Mouse (Mus musculus) forebrain, embryonic 14.5 days (tissue): Measurements from ENCODE around the gene Gpr119. TPM values are rescaled to one million over a fixed set of nuclear protein-coding genes. Genes with fewer than 3 reads are reported as not detected.

Experiments used
- ATAC-seq: fragments of 200-750 bp; cut with Nextera tagmentation; 2 replicates; pipeline ENCODE4 v1.8.0; 2017; ENCODE audit warnings: mild to moderate bottlenecking, moderate library complexity
- DNase-seq: peaks from one replicate; pipeline ENCODE4 v3.0.0-alpha.2; 2015; ENCODE audit warnings: low spot score
- H3K27ac ChIP-seq: fragments of 300-500 bp; sonication (generic); 2 replicates; pipeline ENCODE4 v1.5.1; 2014; ENCODE audit warnings: low read depth, mild to moderate bottlenecking, control low read depth, low read length, moderate library complexity
- H3K27me3 ChIP-seq: fragments of 300-500 bp; sonication (generic); replicated peaks from 2 replicates; pipeline ENCODE4 v1.6.1; 2014; ENCODE audit warnings: low read length, control low read depth, mixed read lengths; ENCODE audit not compliant: control insufficient read depth, insufficient read depth
- H3K36me3 ChIP-seq: fragments of 300-500 bp; sonication (generic); 2 replicates; pipeline ENCODE4 v1.6.1; 2014; ENCODE audit warnings: low read length, control low read depth; ENCODE audit not compliant: control insufficient read depth, insufficient read depth
- H3K4me1 ChIP-seq: fragments of 300-500 bp; sonication (generic); 2 replicates; pipeline ENCODE4 v1.6.1; 2014; ENCODE audit warnings: antibody characterized with exemption, low read length, control low read depth; ENCODE audit not compliant: control insufficient read depth, insufficient read depth
- H3K4me2 ChIP-seq: fragments of 300-500 bp; sonication (generic); 2 replicates; pipeline ENCODE4 v1.6.1; 2014; ENCODE audit warnings: mild to moderate bottlenecking, control low read depth, low read length
- H3K4me3 ChIP-seq: fragments of 300-500 bp; sonication (generic); 2 replicates; pipeline ENCODE4 v1.5.1; 2014; ENCODE audit warnings: low read depth, low read length, control low read depth
- H3K9ac ChIP-seq: fragments of 300-500 bp; sonication (generic); 2 replicates; pipeline ENCODE4 v1.6.1; 2014; ENCODE audit warnings: mild to moderate bottlenecking, low read length, control low read depth, moderate library complexity
- H3K9me3 ChIP-seq: fragments of 300-500 bp; sonication (generic); replicated peaks from 2 replicates; pipeline ENCODE4 v1.6.1; 2016; ENCODE audit warnings: low read length, control low read depth, mixed read lengths; ENCODE audit not compliant: control insufficient read depth
- WGBS: fragments of 180-500 bp; shearing (Covaris S2); extraction: QIAGEN DNeasy Blood & Tissue Kit; methylation state at CpG from one replicate; pipeline ENCODE4 v1.1.7; 2014; 5-methylcytosine and 5-hydroxymethylcytosine counted together
- microRNA-seq: library from miRNA; unstranded; fragments of <30 nt; microRNA quantifications from one replicate; pipeline ENCODE4, GENCODE M21; 2016
- polyA plus RNA-seq: library from polyadenylated mRNA; unstranded; fragments of >200 nt; fragmentation: Nextera tagmentation; extraction: Ambion mirVana; gene quantifications from 2 replicates; pipeline ENCODE4 v1.2.1, GENCODE M21; 2014

The Gpr119 gene
- polyA plus RNA-seq, 1 experiment from 2014 or later, result not detected

DNA sequence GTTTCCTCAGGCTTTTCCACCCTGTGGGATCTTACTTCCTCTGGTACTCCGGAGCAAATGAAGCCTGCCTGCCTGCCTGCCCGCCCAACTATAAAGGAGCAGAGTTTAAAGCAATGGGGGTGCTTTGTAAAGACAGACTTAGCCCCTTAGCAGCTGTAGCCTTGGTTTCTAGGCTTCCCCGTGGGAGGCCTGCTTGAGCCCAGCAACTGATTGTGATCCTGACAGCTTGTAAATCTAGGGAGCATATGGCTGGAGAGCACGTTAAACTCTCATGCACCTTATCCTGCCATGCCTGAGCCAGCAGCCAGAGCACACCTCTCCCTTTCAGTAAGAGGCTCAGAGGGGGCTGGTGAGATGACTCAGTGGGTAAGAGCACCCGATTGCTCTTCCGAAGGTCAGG, 7.5 kb downstream of the Gpr119 start:
- H3K4me1 ChIP-seq, result no peaks in the 10 kb centered on the region
- ATAC-seq, result peak; percentile 40; the same call in 1 of the 2 replicates
- no peak overlapping the region for H3K4me2 ChIP-seq
- no peak overlapping the region for H3K9ac ChIP-seq
- H3K27me3 ChIP-seq, result no peaks in the 10 kb centered on the region
- no peak overlapping the region for H3K27ac ChIP-seq
- peak; percentile 24 for DNase-seq
- H3K9me3 ChIP-seq, result no peaks in the 10 kb centered on the region
- WGBS, result 42% methylated on average over 6 of the region's 6 CpGs
- peaks cover 4% of the 10 kb centered on the region; the same call in 1 of the 2 replicates for H3K36me3 ChIP-seq
- no peak overlapping the region for H3K4me3 ChIP-seq

DNA sequence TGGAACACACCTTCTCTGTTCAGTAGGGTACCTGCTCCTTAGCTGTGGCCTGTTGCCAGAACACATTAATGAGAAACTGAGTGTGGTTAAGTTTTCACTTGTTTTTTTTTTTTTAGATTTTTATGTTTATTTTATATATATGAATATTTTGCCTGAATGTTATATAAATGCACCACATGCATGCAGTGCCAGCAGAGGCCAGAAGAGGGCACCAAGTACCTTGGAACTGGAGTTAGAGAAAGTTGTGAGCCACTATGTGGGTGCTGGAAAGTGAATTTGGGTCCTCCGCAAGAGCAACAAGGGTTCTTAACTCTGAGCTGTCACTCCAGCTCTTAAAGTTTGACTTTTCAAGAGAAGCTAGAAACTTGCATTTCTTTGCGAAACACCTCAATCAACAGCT, 30.2 kb downstream of the Gpr119 start:
- 96% methylated on average over 2 of the region's 2 CpGs for WGBS
- no peak overlapping the region for H3K27ac ChIP-seq
- no peaks in the 10 kb centered on the region for H3K9me3 ChIP-seq
- H3K9ac ChIP-seq, result no peak overlapping the region
- H3K36me3 ChIP-seq, result peaks cover 5% of the 10 kb centered on the region; the same call in 1 of the 2 replicates
- no peaks in the 10 kb centered on the region for H3K4me1 ChIP-seq
- DNase-seq (peak; percentile 10), ATAC-seq (no peak)
- H3K4me3 ChIP-seq, result no peak overlapping the region
- no peak overlapping the region for H3K4me2 ChIP-seq
- no peaks in the 10 kb centered on the region for H3K27me3 ChIP-seq

DNA sequence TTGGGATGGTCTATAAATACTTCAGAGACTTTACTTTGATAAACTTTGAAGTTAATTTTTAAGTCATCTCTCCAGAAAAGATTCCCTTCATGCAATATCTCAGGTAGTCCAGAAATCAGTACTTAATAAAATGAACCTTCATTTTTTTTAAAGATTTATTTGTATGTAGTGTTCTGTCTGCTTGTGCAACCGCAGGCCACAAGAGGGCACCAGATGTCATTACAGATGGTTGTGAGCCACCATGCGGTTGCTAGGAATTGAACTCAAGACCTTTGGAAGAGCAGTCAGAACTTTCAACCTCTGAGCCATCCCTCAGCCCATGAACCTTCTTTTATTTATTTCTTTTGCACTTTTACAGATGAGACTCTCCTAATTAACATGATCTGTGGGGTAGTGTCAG, 37.2 kb downstream of the Gpr119 start:
- Histone ChIP-seq H3K27me3 (no peaks in the 10 kb centered on the region), H3K27ac (no peak overlapping the region), H3K4me3 (no peak overlapping the region), H3K9me3 (no peaks in the 10 kb centered on the region), H3K9ac (no peak overlapping the region), H3K36me3 (peaks cover 12% of the 10 kb centered on the region; the same call in 1 of the 2 replicates), H3K4me1 (no peaks in the 10 kb centered on the region), H3K4me2 (no peak overlapping the region)
- ATAC-seq, result no peak
- WGBS, result 56% methylated on average over 2 of the region's 2 CpGs
- no peak for DNase-seq

DNA sequence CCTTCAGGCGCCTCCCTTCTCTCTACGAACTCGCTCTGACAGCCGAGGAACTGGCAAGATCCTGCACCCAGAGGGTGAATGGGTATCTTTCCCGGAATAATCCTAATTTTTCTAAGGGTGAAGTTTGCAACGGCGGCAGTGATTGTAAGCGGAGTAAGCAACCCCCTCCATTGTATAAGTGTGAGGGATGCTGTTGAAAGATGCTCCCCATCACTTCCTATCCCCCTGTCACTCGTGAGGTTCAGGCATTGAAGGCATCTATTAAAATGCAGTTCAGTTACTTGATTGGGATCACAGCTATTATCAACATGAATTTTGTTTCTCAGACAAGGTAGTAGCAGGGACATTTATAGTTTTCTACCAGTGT, 50.2 kb downstream of the Gpr119 start:
- Histone ChIP-seq H3K4me1 (no peaks in the 10 kb centered on the region), H3K36me3 (no peaks in the 10 kb centered on the region), H3K27me3 (no peaks in the 10 kb centered on the region), H3K4me2 (peak overlapping the region; percentile 53), H3K27ac (peak overlapping the region; percentile 83), H3K9me3 (no peaks in the 10 kb centered on the region), H3K9ac (peak overlapping the region; percentile 57), H3K4me3 (peak overlapping the region; percentile 50)
- 30% methylated on average over 9 of the region's 9 CpGs for WGBS
- peak; percentile 35; the same call in 1 of the 2 replicates for ATAC-seq
- no peak for DNase-seq

DNA sequence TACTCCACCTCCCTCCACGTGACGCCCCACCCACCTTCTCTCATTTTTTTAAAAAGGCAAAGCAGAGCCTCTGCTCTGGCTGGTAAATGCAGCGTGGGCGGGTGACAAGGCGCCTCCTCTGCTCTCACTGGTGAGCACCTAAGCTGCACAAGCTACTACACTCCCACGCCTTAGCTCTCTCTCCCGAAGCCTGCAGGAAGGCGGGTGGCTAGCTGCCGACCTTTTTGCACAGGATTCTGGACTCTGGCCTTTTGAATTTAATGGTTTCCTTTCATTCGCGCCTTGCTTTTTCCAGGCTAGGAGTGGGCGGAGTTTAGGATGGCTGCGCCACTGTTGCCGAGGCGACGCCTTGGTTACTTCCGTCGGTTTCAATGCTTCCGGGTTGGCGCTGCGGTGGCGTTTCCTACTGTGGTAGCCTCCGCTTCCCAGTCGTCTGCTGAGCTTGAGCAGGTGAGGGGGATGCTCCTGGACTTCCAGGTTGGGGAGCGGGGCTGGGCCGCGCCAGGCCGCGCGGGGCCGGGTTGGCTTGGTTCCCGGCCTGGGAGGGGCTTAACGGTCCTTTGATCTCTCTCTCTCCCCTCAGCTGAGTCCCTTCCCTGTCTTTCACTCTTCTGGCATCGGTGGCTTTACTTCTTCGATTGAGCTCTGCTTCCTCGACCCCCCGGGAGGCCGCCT, 50.8 kb downstream of the Gpr119 start, which contains the start of gene Slc25a14:
Slc25a14 (plus strand) TSS at position 35 of the 675 bp plus-strand sequence.
- peak within 1 kb of the TSS; percentile 50 for H3K4me3 ChIP-seq
- H3K9ac ChIP-seq, result peak within 1 kb of the TSS; percentile 57
- H3K4me2 ChIP-seq, result peak within 1 kb of the TSS; percentile 53
- no peaks in the 10 kb centered on the region for H3K4me1 ChIP-seq
- no peaks in the 10 kb centered on the region for H3K27me3 ChIP-seq
- 24% methylated on average over 38 of the region's 38 CpGs for WGBS
- H3K9me3 ChIP-seq, result no peaks in the 10 kb centered on the region
- ATAC-seq, result peak; percentile 99
- DNase-seq, result peak; percentile 92
- H3K36me3 ChIP-seq, result no peaks in the 10 kb centered on the region
- peak within 1 kb of the TSS; percentile 83 for H3K27ac ChIP-seq

DNA sequence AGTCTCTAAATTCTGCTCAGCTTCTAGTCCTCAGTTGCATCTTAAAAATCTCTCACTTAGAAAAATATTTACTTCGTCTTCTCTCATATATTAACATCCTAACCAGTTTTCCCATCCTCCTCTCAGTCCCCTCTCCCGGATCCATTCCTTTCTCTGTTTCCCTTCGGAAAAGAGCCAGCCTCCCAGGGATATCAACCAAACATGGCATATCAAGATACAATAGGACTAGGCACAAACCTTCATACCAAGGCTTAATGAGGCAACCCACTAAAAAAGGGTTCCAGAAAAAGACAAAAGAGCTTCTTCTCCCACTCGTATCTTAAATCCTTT, 51.3 kb downstream of the Gpr119 start:
- Histone ChIP-seq H3K9ac (peak overlapping the region; percentile 57), H3K4me3 (peak overlapping the region; percentile 50), H3K27ac (peak overlapping the region; percentile 83), H3K9me3 (no peaks in the 10 kb centered on the region), H3K4me2 (peak overlapping the region; percentile 53), H3K36me3 (no peaks in the 10 kb centered on the region), H3K4me1 (no peaks in the 10 kb centered on the region), H3K27me3 (no peaks in the 10 kb centered on the region)
- DNase-seq, result no peak
- WGBS, result 40% methylated on average over 4 of the region's 4 CpGs
- ATAC-seq, result no peak

Small RNA genes within 50 kb of the gene (microRNA-seq; reads per million reads assigned to microRNA genes)
- not detected for gene Gm27828

Other genes with a start within 250 kb of the Gpr119 start
- gene Elf4, start 211.3 kb downstream of the Gpr119 start, polyA plus RNA-seq, result 0.57 and 0.69 TPM in 2 replicates
- 46.0 and 49.9 TPM in 2 replicates for gene Aifm1, start 160.9 kb downstream of the Gpr119 start, polyA plus RNA-seq
- 74.8 and 84.5 TPM in 2 replicates for gene Rab33a, start 155.2 kb downstream of the Gpr119 start, polyA plus RNA-seq
- gene Zfp280c, start 80.0 kb downstream of the Gpr119 start, polyA plus RNA-seq, result 12.4 and 16.3 TPM in 2 replicates
- 48.6 and 52.7 TPM in 2 replicates for gene Slc25a14, start 51.1 kb downstream of the Gpr119 start, polyA plus RNA-seq
- gene Rbmx2, start 20.5 kb upstream of the Gpr119 start, polyA plus RNA-seq, result 23.8 and 27.6 TPM in 2 replicates
- gene Gm595, start 203.2 kb upstream of the Gpr119 start, polyA plus RNA-seq, result not detected in 2 replicates